Mouse (Mus musculus): ENCODE data around the gene Nrg4.

DNA sequence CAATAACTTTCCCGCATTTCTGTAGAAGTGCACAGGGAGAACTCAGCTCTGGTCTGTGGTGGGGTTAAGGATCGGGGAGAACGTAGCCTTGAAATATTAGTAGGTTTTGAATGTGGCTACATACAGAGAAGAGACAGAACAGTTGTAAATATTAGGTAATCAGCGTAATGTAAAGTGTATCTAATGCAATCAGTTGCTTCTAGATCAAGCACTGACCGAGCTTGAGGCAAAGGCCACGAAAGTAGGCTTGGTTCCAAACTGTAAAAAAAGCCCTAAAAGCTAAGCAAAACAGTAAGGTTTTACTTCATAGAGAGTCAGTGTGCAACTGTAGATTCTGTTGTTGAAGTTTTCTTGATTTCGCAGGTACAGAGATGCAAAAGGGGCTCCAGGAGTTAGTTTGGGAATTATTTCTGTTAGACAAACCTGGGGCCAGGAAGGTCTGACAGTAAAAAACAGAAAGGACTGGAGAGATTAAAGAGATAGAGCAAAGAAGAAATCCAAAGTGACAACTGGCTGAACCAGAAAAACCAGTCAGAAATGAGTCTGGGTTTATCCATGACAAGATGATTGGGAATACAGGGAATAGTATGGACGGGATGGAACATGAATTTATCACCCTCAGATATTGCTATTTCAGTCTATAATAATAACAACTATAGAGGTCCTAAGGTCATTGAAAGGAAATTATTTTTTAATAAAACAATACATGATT is 47.4 kb downstream of the Nrg4 start:
- no peak for TF ChIP-seq CTCF (conservative IDR thresholded peaks at IDR 0.05 in 1 of 2, IDR thresholded peaks at IDR 0.05 in 1 of 2; ENCODE audit: low read depth in 2 of 2, low read length in 2 of 2)
- no peak for TF ChIP-seq MYC (IDR thresholded peaks at IDR 0.05; ENCODE audit: low read depth, low read length)
- TF ChIP-seq HCFC1 (IDR thresholded peaks at IDR 0.05; ENCODE audit: low read depth, low read length), result no peak
- TF ChIP-seq CHD1 (IDR thresholded peaks at IDR 0.05; ENCODE audit: low read depth, low read length), result no peak
- TF ChIP-seq NELFE (IDR thresholded peaks at IDR 0.05; ENCODE audit: low read depth, low read length), result no peak
- TF ChIP-seq ELF1 (IDR thresholded peaks at IDR 0.05; ENCODE audit: low read depth, low read length), result no peak
